Mouse (Mus musculus): ENCODE measurements around the gene Tmem213.

The Tmem213 gene

GRCm38 (mm10) chr6:38152305-38152704, 43.2 kb downstream of the Tmem213 start:
- DNase-seq (ENCODE audit: low spot score), result no peak

- DNase-seq (ENCODE audit: low spot score), result no peak
Measured at GRCm38 (mm10) chr6:38156204-38156603, 47.1 kb downstream of the Tmem213 start.

GRCm38 (mm10) chr6:38157925-38158324, 48.9 kb downstream of the Tmem213 start:
- DNase-seq (ENCODE audit: low spot score), result no peak

DNA sequence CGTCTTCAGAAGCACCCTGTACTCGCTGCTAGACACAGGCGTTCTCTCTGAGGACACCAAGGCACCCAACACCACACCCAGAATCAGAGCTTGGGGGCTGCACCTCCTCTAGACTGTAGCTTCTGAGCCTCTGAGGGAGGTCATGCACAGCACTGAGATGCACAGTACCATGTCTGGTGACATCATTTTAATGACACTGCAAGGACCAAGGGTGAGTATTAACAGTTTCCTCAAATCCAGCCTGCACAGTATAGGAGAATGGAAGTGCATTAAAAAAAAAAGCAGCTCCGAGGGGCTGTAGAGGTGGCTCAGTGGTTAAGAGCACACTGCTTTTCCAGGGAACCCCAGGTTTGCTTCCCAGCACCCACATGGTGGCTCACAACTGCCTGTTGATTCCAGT, 50.5 kb downstream of the Tmem213 start:
- DNase-seq (ENCODE audit: low spot score), result no peak

DNA sequence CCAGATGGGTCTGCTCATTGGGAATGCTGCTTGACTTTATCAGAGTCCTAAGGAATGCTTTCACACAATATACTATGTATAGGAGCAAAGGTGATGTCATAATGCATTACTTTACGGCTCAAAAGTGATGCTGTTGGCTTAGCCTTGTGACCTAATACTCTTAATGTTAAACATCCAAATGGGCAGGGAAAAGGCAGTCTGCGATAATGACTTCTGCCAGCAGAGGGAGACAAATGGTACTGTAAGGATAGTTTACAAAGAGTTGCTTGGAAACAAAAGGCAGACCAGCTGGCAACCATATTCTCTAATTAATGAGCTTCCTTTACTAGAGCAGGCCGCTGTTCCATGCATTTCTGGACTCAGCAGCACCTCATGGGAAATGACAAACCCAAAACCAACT, 51.0 kb downstream of the Tmem213 start:
- DNase-seq (ENCODE audit: low spot score), result peak; percentile 50

DNA sequence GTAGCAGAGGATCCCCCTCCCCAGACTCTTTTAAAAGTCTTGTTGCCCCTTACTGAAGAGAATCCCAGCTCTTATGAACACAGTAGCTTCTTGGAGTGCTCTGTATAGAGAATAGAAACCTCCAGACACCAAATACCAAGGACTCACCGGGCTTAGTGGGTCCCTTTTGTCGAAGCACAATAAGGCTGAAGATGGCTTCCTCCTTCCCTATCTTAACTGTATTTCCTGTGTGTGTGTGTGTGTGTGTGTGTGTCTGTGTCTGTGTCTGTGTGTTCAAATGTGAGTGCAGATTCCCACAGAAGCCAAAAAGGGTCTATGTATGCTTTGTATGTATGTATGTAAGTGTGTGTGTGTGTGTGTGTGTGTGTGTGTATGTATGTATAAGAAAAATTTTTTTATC, 51.5 kb downstream of the Tmem213 start:
- DNase-seq (ENCODE audit: low spot score), result no peak

DNA sequence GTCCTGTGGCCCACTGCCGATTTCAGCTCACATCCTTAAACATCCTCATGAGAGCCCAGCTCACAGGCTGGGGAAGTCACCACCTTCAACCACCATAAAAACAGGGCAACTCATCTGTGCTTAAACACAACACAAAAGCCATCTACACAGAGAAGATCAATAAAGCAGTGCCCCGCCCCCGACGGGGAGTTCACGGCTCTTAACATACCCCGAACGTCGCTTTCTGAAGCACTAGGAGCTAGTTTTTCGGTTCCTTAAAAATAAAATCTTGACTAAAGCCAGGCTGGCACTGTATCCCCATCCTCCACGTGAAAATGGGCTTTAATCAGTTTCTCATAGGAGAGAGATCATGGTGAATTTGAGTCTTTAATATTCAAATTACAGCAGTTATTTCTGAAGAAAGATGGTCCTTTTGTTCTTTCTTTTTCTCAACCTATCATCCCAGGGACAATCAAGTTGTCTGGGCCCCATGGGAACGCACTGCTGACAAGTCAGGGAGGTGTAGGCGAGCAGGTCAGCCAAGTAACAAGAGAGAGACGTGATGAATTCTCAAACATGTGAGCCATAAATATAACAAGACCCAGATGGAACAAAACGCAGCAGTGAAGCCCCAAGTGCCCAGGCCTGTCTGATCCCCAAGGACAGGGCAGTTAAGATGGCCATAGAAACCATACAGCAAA, 53.9 kb downstream of the Tmem213 start:
- no peak for DNase-seq (ENCODE audit: low spot score)

DNA sequence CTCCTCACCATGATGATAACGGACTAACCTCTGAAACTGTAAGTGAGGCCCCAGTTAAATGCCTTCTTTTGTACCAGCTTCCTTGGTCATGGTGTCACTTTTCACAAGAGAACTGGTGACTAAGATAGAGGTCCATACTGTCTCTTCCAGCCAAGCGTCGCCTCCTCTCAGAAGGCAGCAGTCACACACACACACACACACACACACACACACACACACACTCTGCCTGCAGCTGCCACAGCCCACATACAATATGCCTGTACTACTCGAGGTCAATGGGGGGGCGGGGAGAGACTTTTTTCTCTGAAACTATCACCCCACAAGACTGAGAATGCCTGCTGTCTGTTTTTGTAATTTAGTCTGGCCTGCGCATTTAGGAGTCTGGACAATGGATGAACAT, 55.6 kb downstream of the Tmem213 start:
- DNase-seq (ENCODE audit: low spot score), result no peak

DNA sequence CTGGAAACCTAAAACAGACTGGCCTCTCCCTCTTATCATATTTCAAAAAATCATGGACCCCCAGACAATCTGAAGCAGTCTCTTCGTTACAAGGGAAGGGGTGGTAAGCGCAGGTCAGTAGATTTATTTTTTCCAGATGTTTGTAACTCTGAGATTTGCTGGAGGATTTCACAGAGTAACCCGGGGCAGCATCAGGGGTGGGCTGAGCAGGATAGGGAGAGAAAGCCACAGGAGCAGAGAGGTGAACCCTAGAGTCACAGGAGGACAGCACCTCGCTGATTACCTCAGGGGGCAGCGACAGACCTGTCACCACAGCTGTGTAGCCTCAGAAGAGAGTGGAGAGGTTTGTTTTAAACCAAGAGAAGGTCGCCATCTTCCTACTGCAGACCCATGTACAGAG, 56.3 kb downstream of the Tmem213 start:
- DNase-seq (ENCODE audit: low spot score), result no peak

Data from spleen, adult 12 weeks (tissue).